Mouse (Mus musculus): Measurements from ENCODE around the gene Stat2.
A peak's percentile ranks its signal among the peaks of the same experiment; 100 is the strongest.

Stat2 gene

GRCm38 (mm10) chr10:128270287-128270841, at the start of gene Stat2:
Gene Stat2 (plus strand): TSS chr10:128270559.
- DNase-seq = peak; percentile 99

GRCm38 (mm10) chr10:128221533-128222286, 48.6 kb upstream of the Stat2 start:
- DNase-seq = no peak

- DNase-seq = no peak
Observed at GRCm38 (mm10) chr10:128225064-128225463, 45.3 kb upstream of the Stat2 start.

- DNase-seq = no peak
Observed at GRCm38 (mm10) chr10:128225538-128225937, 44.8 kb upstream of the Stat2 start, which contains the start of gene Mip. Gene Mip (plus strand): TSS chr10:128225838.

- no peak for DNase-seq
Observed at GRCm38 (mm10) chr10:128227592-128227991, 42.8 kb upstream of the Stat2 start.

- DNase-seq = no peak
Observed at GRCm38 (mm10) chr10:128228009-128228408, 42.4 kb upstream of the Stat2 start.

- DNase-seq = no peak
Observed at GRCm38 (mm10) chr10:128230582-128230981, 39.8 kb upstream of the Stat2 start.

- no peak for DNase-seq
Observed at GRCm38 (mm10) chr10:128231146-128231545, 39.2 kb upstream of the Stat2 start.

GRCm38 (mm10) chr10:128231697-128232419, 38.5 kb upstream of the Stat2 start, which contains the start of gene Timeless:
Gene Timeless (plus strand): TSS chr10:128232065.
- DNase-seq = peak; percentile 89

GRCm38 (mm10) chr10:128232420-128232985, 37.9 kb upstream of the Stat2 start:
- DNase-seq = peak; percentile 82

GRCm38 (mm10) chr10:128236321-128236720, 34.0 kb upstream of the Stat2 start:
- no peak for DNase-seq

- peak; percentile 36 for DNase-seq
Observed at GRCm38 (mm10) chr10:128237807-128238480, 32.4 kb upstream of the Stat2 start.

GRCm38 (mm10) chr10:128239140-128239539, 31.2 kb upstream of the Stat2 start:
- DNase-seq = no peak

- no peak for DNase-seq
Observed at GRCm38 (mm10) chr10:128240131-128240530, 30.2 kb upstream of the Stat2 start.

- no peak for DNase-seq
Observed at GRCm38 (mm10) chr10:128243252-128243651, 27.1 kb upstream of the Stat2 start.

- no peak for DNase-seq
Observed at GRCm38 (mm10) chr10:128244121-128244520, 26.2 kb upstream of the Stat2 start.

- DNase-seq = peak; percentile 81
Observed at GRCm38 (mm10) chr10:128247020-128247732, 23.2 kb upstream of the Stat2 start.

- DNase-seq = no peak
Observed at GRCm38 (mm10) chr10:128250565-128250964, 19.8 kb upstream of the Stat2 start.

- DNase-seq = no peak
Observed at GRCm38 (mm10) chr10:128253677-128254255, 16.6 kb upstream of the Stat2 start, which contains the start of gene Apon. Gene Apon (plus strand): TSS chr10:128254096.

- DNase-seq = no peak
Observed at GRCm38 (mm10) chr10:128255925-128256324, 14.4 kb upstream of the Stat2 start.

GRCm38 (mm10) chr10:128256328-128256727, 14.0 kb upstream of the Stat2 start:
- DNase-seq = no peak

- DNase-seq = no peak
Observed at GRCm38 (mm10) chr10:128258953-128259352, 11.4 kb upstream of the Stat2 start.
